Mouse (Mus musculus) left cerebral cortex, postnatal 14 days (tissue): Measurements from ENCODE around the gene Chil1. TPM values are rescaled to one million over a fixed set of nuclear protein-coding genes. Genes with fewer than 3 reads are reported as not detected.

Source experiments
- DNase-seq, 2 experiments: peaks; one replicate each; pipeline ENCODE4 v3.0.0; 2021 to 2022; ENCODE audit warnings: low spot score in 2 of 2, mixed read lengths in 1 of 2
- intact Hi-C: fragments of 180-260 bp; cut with DNase I; formaldehyde crosslinking; loops from one replicate; pipeline ENCODE4 v1.15.1; 2025
- total RNA-seq, 2 experiments: library from RNA; stranded (reverse); gene quantifications; 2 replicates each; pipeline ENCODE4 v1.2.3; 2021

Gene Chil1
- total RNA-seq, 2 experiments from 2014 or later, result 5.9 to 6.9 TPM

GRCm38 (mm10) chr1:134198197-134198995 is 16.4 kb downstream of the Chil1 start:
- DNase-seq, result peak; percentile 44 to 66
- intact Hi-C loops, result loop anchor here (5.0 kb wide), 1 partner anchor 46 kb away; no protein-coding TSS in a partner anchor

- DNase-seq, result no peak
- intact Hi-C loops, result loop anchor here (5.0 kb wide), 1 partner anchor 132 kb away; the partner anchor contains the start of gene Ppfia4
These were observed 18.5 kb downstream of the Chil1 start for GRCm38 (mm10) chr1:134200481-134200880.

- intact Hi-C loops, result loop anchor here (5.0 kb wide), 1 partner anchor 131 kb away; the partner anchor contains the start of gene Ppfia4
- peak; percentile 43 to 59 for DNase-seq
These were observed 19.2 kb downstream of the Chil1 start for GRCm38 (mm10) chr1:134200998-134201686.

- intact Hi-C loops, result loop anchor here (5.0 kb wide), 1 partner anchor 130 kb away; the partner anchor contains the start of gene Ppfia4
- DNase-seq, result peak; percentile 57 to 77
These were observed 19.9 kb downstream of the Chil1 start for GRCm38 (mm10) chr1:134201751-134202420.

- intact Hi-C loops, result loop anchor here (5.0 kb wide), 1 partner anchor 128 kb away; the partner anchor contains the start of gene Ppfia4
- peak; percentile 66 to 73 for DNase-seq
These were observed 22.3 kb downstream of the Chil1 start for GRCm38 (mm10) chr1:134204230-134204629.

GRCm38 (mm10) chr1:134205296-134206018 is 23.5 kb downstream of the Chil1 start:
- intact Hi-C loops, result no loop called here
- peak in 1 of 2 experiments; percentile 36 for DNase-seq

- intact Hi-C loops, result no loop called here
- no peak for DNase-seq
These were observed 24.1 kb downstream of the Chil1 start for GRCm38 (mm10) chr1:134206085-134206484.

- intact Hi-C loops, result no loop called here
- no peak for DNase-seq
These were observed 28.3 kb downstream of the Chil1 start for GRCm38 (mm10) chr1:134210179-134210755.

GRCm38 (mm10) chr1:134211043-134211442 is 29.1 kb downstream of the Chil1 start:
- no peak for DNase-seq
- intact Hi-C loops, result no loop called here

GRCm38 (mm10) chr1:134211631-134212030 is 29.7 kb downstream of the Chil1 start:
- intact Hi-C loops, result no loop called here
- no peak for DNase-seq

- intact Hi-C loops, result no loop called here
- no peak for DNase-seq
These were observed 30.4 kb downstream of the Chil1 start for GRCm38 (mm10) chr1:134212351-134212750.

GRCm38 (mm10) chr1:134213405-134213804 is 31.4 kb downstream of the Chil1 start:
- no peak for DNase-seq
- intact Hi-C loops, result no loop called here

GRCm38 (mm10) chr1:134215059-134215458 is 33.1 kb downstream of the Chil1 start:
- intact Hi-C loops, result no loop called here
- no peak for DNase-seq

GRCm38 (mm10) chr1:134215751-134216628 is 34.0 kb downstream of the Chil1 start:
- intact Hi-C loops, result no loop called here
- no peak for DNase-seq

- DNase-seq, result no peak
- intact Hi-C loops, result no loop called here
These were observed 34.6 kb downstream of the Chil1 start for GRCm38 (mm10) chr1:134216629-134216971.

GRCm38 (mm10) chr1:134217028-134217481 is 35.1 kb downstream of the Chil1 start:
- DNase-seq, result no peak
- intact Hi-C loops, result no loop called here

- intact Hi-C loops, result no loop called here
- no peak for DNase-seq
These were observed 36.0 kb downstream of the Chil1 start for GRCm38 (mm10) chr1:134217942-134218341.

GRCm38 (mm10) chr1:134219608-134220007 is 37.6 kb downstream of the Chil1 start:
- intact Hi-C loops, result no loop called here
- no peak for DNase-seq
